Mouse (Mus musculus) heart, adult 11 months (tissue): ENCODE measurements at regions not wholly inside any gene's neighbourhood (a gene's known extent, or its start where the extent isn't known, plus 50 kb on each side); places are given as distances from the start of the nearest gene placed in this dataset.
A peak's percentile ranks its signal among the peaks of the same experiment; 100 is the strongest.

Experiments
- DNase-seq: peaks from one replicate; pipeline ENCODE4 v3.0.0; 2022

- no peak for DNase-seq
These were observed 53.3 kb upstream of the Trdn start for GRCm38 (mm10) chr10:33027055-33027454.

GRCm38 (mm10) chr10:33022254-33022653 is 58.1 kb upstream of the Trdn start:
- DNase-seq = no peak

GRCm38 (mm10) chr10:32984727-32985587 is 94.7 kb upstream of the Nkain2 start:
- DNase-seq = no peak

- DNase-seq = peak; percentile 70
These were observed 68.2 kb upstream of the Nkain2 start for GRCm38 (mm10) chr10:32958286-32959043.

GRCm38 (mm10) chr10:32957476-32957875 is 67.2 kb upstream of the Nkain2 start:
- DNase-seq = peak; percentile 30

GRCm38 (mm10) chr10:32953771-32954170 is 63.5 kb upstream of the Nkain2 start:
- DNase-seq = peak; percentile 23

GRCm38 (mm10) chr10:32952494-32952893 is 62.2 kb upstream of the Nkain2 start:
- DNase-seq = no peak

GRCm38 (mm10) chr10:32943026-32943425 is 52.8 kb upstream of the Nkain2 start:
- peak; percentile 37 for DNase-seq
